Mouse (Mus musculus) heart, postnatal 14 days (tissue): Measurements from ENCODE around the gene Ppig. TPM values are rescaled to one million over a fixed set of nuclear protein-coding genes. Genes with fewer than 3 reads are reported as not detected.
A peak's percentile ranks its signal among the peaks of the same experiment; 100 is the strongest.
"Not testable (repeated sequence)": the region's sequence is repeated elsewhere in the genome, so short reads cannot be mapped to it uniquely, and the experiment has no call there.

ENCODE experiments used
- DNase-seq, 2 experiments: peaks; one replicate each; pipeline ENCODE4 v3.0.0; 2021 to 2022
- intact Hi-C: fragments of 180-260 bp; cut with DNase I; formaldehyde crosslinking; loops from one replicate; pipeline ENCODE4 v1.15.1; 2025
- long read RNA-seq, 2 experiments: library from polyadenylated mRNA; stranded (forward); transcript quantifications; one replicate each; pipeline ENCODE4 v2.0.0; 2021
- total RNA-seq, 2 experiments: library from RNA; stranded (reverse); gene quantifications; 2 replicates each; pipeline ENCODE4 v1.2.3; 2021

The Ppig gene
- total RNA-seq = 10 to 100 TPM; 44.0 to 44.9 TPM
- long read RNA-seq, experiment 1, full-length matches to known transcripts = 17 of 25 reads
- long read RNA-seq, experiment 1, partial matches to known transcripts = 1 of 25 reads
- long read RNA-seq, experiment 1, other reads (novel, unspliced or antisense) = 7 of 25 reads
- long read RNA-seq, experiment 2, full-length matches to known transcripts = 14 of 17 reads
- long read RNA-seq, experiment 2, partial matches to known transcripts = 1 of 17 reads
- long read RNA-seq, experiment 2, other reads (novel, unspliced or antisense) = 2 of 17 reads

GRCm38 (mm10) chr2:69722273-69722649, at the start of gene Ppig:
Gene Ppig (plus strand): TSS chr2:69722545.
- intact Hi-C loops = loop anchor here (5.0 kb wide), 1 partner anchor 70 kb away; no protein-coding TSS in a partner anchor
- DNase-seq = no peak

GRCm38 (mm10) chr2:69673723-69674122, 48.6 kb upstream of the Ppig start:
- intact Hi-C loops = no loop called here
- no peak for DNase-seq

- no peak for DNase-seq
- intact Hi-C loops = no loop called here
Measured at GRCm38 (mm10) chr2:69675266-69675665, 47.1 kb upstream of the Ppig start.

- peak in 1 of 2 experiments; percentile 18 for DNase-seq
- intact Hi-C loops = no loop called here
Measured at GRCm38 (mm10) chr2:69676713-69677112, 45.6 kb upstream of the Ppig start.

- intact Hi-C loops = not testable (repeated sequence)
Measured at GRCm38 (mm10) chr2:69677215-69677614, 45.1 kb upstream of the Ppig start.

GRCm38 (mm10) chr2:69679990-69680389, 42.4 kb upstream of the Ppig start:
- no peak for DNase-seq
- intact Hi-C loops = no loop called here

More at GRCm38 (mm10) chr2:69677215-69677614, 45.1 kb upstream of the Ppig start:
- not testable (repeated sequence) for DNase-seq

GRCm38 (mm10) chr2:69681931-69682330, 40.4 kb upstream of the Ppig start:
- intact Hi-C loops = no loop called here
- DNase-seq = no peak

- intact Hi-C loops = no loop called here
- no peak for DNase-seq
Measured at GRCm38 (mm10) chr2:69683036-69683805, 39.1 kb upstream of the Ppig start.

- intact Hi-C loops = no loop called here
- DNase-seq = no peak
Measured at GRCm38 (mm10) chr2:69684488-69684887, 37.9 kb upstream of the Ppig start.

GRCm38 (mm10) chr2:69690214-69690613, 32.1 kb upstream of the Ppig start:
- DNase-seq = no peak
- intact Hi-C loops = no loop called here

- DNase-seq = no peak
- intact Hi-C loops = no loop called here
Measured at GRCm38 (mm10) chr2:69690843-69691242, 31.5 kb upstream of the Ppig start.

GRCm38 (mm10) chr2:69693501-69693900, 28.8 kb upstream of the Ppig start:
- intact Hi-C loops = no loop called here
- DNase-seq = no peak

- DNase-seq = no peak
- intact Hi-C loops = no loop called here
Measured at GRCm38 (mm10) chr2:69700446-69700845, 21.9 kb upstream of the Ppig start.

- DNase-seq = no peak
- intact Hi-C loops = no loop called here
Measured at GRCm38 (mm10) chr2:69712171-69712570, 10.2 kb upstream of the Ppig start.

GRCm38 (mm10) chr2:69712981-69713625, 9.2 kb upstream of the Ppig start, which contains the start of gene Fastkd1:
Gene Fastkd1 (minus strand): TSS chr2:69713516.
- intact Hi-C loops = no loop called here
- DNase-seq = peak; percentile 82 to 85

GRCm38 (mm10) chr2:69713626-69714014, 8.7 kb upstream of the Ppig start:
- DNase-seq = no peak
- intact Hi-C loops = no loop called here

GRCm38 (mm10) chr2:69714126-69714525, 8.2 kb upstream of the Ppig start:
- DNase-seq = no peak
- intact Hi-C loops = no loop called here

- no peak for DNase-seq
- intact Hi-C loops = no loop called here
Measured at GRCm38 (mm10) chr2:69716483-69716882, 5.9 kb upstream of the Ppig start.

- DNase-seq = no peak
- intact Hi-C loops = no loop called here
Measured at GRCm38 (mm10) chr2:69719121-69719520, 3.2 kb upstream of the Ppig start.

GRCm38 (mm10) chr2:69722650-69723518, 539 bp downstream of the Ppig start:
- peak; percentile 92 to 94 for DNase-seq
- intact Hi-C loops = loop anchor here (5.0 kb wide), 1 partner anchor 69 kb away; no protein-coding TSS in a partner anchor
